Mouse (Mus musculus): ENCODE data around the gene Apol10a.
"Not testable (repeated sequence)": the region's sequence is repeated elsewhere in the genome, so short reads cannot be mapped to it uniquely, and the experiment has no call there.

- TF ChIP-seq CTCF (IDR thresholded peaks at IDR 0.05; ENCODE audit: insufficient read depth, low read length); POLR2A (IDR thresholded peaks at IDR 0.05; ENCODE audit: borderline replicate concordance, extremely low read depth, low read depth, low read length): not testable (repeated sequence)
Measured at GRCm38 (mm10) chr15:77476693-77477092, at the start of gene Apol10a.
